Mouse (Mus musculus) limb, embryonic 12.5 days (tissue): ENCODE measurements around the gene C1qtnf7. TPM values are rescaled to one million over a fixed set of nuclear protein-coding genes. Genes with fewer than 3 reads are reported as not detected.

Experiments
- ATAC-seq: fragments of 200-750 bp; cut with Nextera tagmentation; 2 replicates; pipeline ENCODE4 v1.8.0; 2017; ENCODE audit warnings: low read depth, moderate TSS enrichment; ENCODE audit not compliant: insufficient number of reproducible peaks, insufficient read depth, low FRiP score, low TSS enrichment
- H3K27ac ChIP-seq: fragments of 300-500 bp; sonication (generic); 2 replicates; pipeline ENCODE4 v1.5.1; 2016; ENCODE audit warnings: mild to moderate bottlenecking, moderate library complexity
- H3K27me3 ChIP-seq: fragments of 300-500 bp; sonication (generic); 2 replicates; pipeline ENCODE4 v1.6.1; 2016; ENCODE audit warnings: mild to moderate bottlenecking, moderate library complexity
- H3K36me3 ChIP-seq: fragments of 300-500 bp; sonication (generic); 2 replicates; pipeline ENCODE4 v1.6.1; 2016; ENCODE audit warnings: mild to moderate bottlenecking, moderate library complexity
- H3K4me1 ChIP-seq: fragments of 300-500 bp; sonication (generic); replicated peaks from 2 replicates; pipeline ENCODE4 v1.6.1; 2016
- H3K4me2 ChIP-seq: fragments of 300-500 bp; sonication (generic); 2 replicates; pipeline ENCODE4 v1.6.1; 2016; ENCODE audit warnings: mild to moderate bottlenecking, moderate library complexity
- H3K4me3 ChIP-seq: fragments of 300-500 bp; sonication (generic); replicated peaks from 2 replicates; pipeline ENCODE4 v1.5.1; 2016; ENCODE audit warnings: mild to moderate bottlenecking
- H3K9ac ChIP-seq: fragments of 300-500 bp; sonication (generic); replicated peaks from 2 replicates; pipeline ENCODE4 v1.6.1; 2016; ENCODE audit warnings: mild to moderate bottlenecking, moderate library complexity
- H3K9me3 ChIP-seq: fragments of 300-500 bp; sonication (generic); 2 replicates; pipeline ENCODE4 v1.6.1; 2016; ENCODE audit warnings: mild to moderate bottlenecking, moderate library complexity
- WGBS: fragments of 180-500 bp; shearing (Covaris S2); methylation state at CpG from one replicate; pipeline ENCODE4 v1.1.7; 2016; 5-methylcytosine and 5-hydroxymethylcytosine counted together
- polyA plus RNA-seq: library from polyadenylated mRNA; unstranded; fragments of >200 nt; fragmentation: Nextera tagmentation; extraction: Ambion mirVana; gene quantifications from 2 replicates; pipeline ENCODE4 v1.2.1, GENCODE M21; 2016

Gene C1qtnf7
- polyA plus RNA-seq: 9.3 and 10.6 TPM in 2 replicates

- Histone ChIP-seq H3K9me3 (no peaks in the 10 kb centered on the region), H3K27me3 (no peaks in the 10 kb centered on the region), H3K4me2 (peak within 1 kb of the TSS; percentile 42), H3K9ac (no peak within 1 kb of the TSS), H3K36me3 (no peaks in the 10 kb centered on the region), H3K4me1 (peaks cover 38% of the 10 kb centered on the region), H3K27ac (no peak within 1 kb of the TSS), H3K4me3 (peak within 1 kb of the TSS; percentile 12)
- ATAC-seq: no peak
- 21% methylated on average over 15 of the region's 15 CpGs for WGBS
Measured at GRCm38 (mm10) chr5:43515401-43515976, at the start of gene C1qtnf7. C1qtnf7 (plus strand) TSS chr5:43515538.

- no peak for ATAC-seq
- 92% methylated on average over 2 of the region's 2 CpGs for WGBS
Measured at GRCm38 (mm10) chr5:43466762-43467161, 48.6 kb upstream of the C1qtnf7 start.

GRCm38 (mm10) chr5:43467214-43467613, 48.1 kb upstream of the C1qtnf7 start:
- no peak overlapping the region for H3K4me2 ChIP-seq
- H3K9ac ChIP-seq: no peak overlapping the region
- no peaks in the 10 kb centered on the region for H3K4me1 ChIP-seq
- no peaks in the 10 kb centered on the region for H3K36me3 ChIP-seq
- no peak overlapping the region for H3K27ac ChIP-seq
- no peak for ATAC-seq
- H3K27me3 ChIP-seq: no peaks in the 10 kb centered on the region
- WGBS: 78% methylated on average over 3 of the region's 3 CpGs
- H3K9me3 ChIP-seq: no peaks in the 10 kb centered on the region
- H3K4me3 ChIP-seq: no peak overlapping the region

More at GRCm38 (mm10) chr5:43466762-43467161, 48.6 kb upstream of the C1qtnf7 start:
- Histone ChIP-seq H3K9me3 (no peaks in the 10 kb centered on the region), H3K27ac (no peak overlapping the region), H3K9ac (no peak overlapping the region), H3K4me3 (no peak overlapping the region), H3K27me3 (no peaks in the 10 kb centered on the region), H3K36me3 (no peaks in the 10 kb centered on the region), H3K4me2 (no peak overlapping the region), H3K4me1 (no peaks in the 10 kb centered on the region)

GRCm38 (mm10) chr5:43468937-43469336, 46.4 kb upstream of the C1qtnf7 start:
- ATAC-seq: no peak

GRCm38 (mm10) chr5:43477953-43478352, 37.4 kb upstream of the C1qtnf7 start:
- Histone ChIP-seq H3K9ac (no peak overlapping the region), H3K9me3 (no peaks in the 10 kb centered on the region), H3K4me2 (no peak overlapping the region), H3K4me1 (peaks cover 5% of the 10 kb centered on the region; the same call in 1 of the 2 replicates), H3K27ac (no peak overlapping the region), H3K27me3 (no peaks in the 10 kb centered on the region), H3K36me3 (no peaks in the 10 kb centered on the region), H3K4me3 (no peak overlapping the region)
- no peak for ATAC-seq
- 66% methylated on average over 5 of the region's 5 CpGs for WGBS

More at GRCm38 (mm10) chr5:43468937-43469336, 46.4 kb upstream of the C1qtnf7 start:
- no peak overlapping the region for H3K4me3 ChIP-seq
- no peaks in the 10 kb centered on the region for H3K4me1 ChIP-seq
- 74% methylated on average over 10 of the region's 10 CpGs for WGBS
- H3K9ac ChIP-seq: no peak overlapping the region
- no peak overlapping the region for H3K27ac ChIP-seq
- H3K4me2 ChIP-seq: no peak overlapping the region
- H3K9me3 ChIP-seq: no peaks in the 10 kb centered on the region
- no peaks in the 10 kb centered on the region for H3K27me3 ChIP-seq
- H3K36me3 ChIP-seq: no peaks in the 10 kb centered on the region

- Histone ChIP-seq H3K4me3 (no peak overlapping the region), H3K27me3 (no peaks in the 10 kb centered on the region), H3K36me3 (no peaks in the 10 kb centered on the region), H3K4me2 (no peak overlapping the region), H3K9ac (no peak overlapping the region), H3K27ac (no peak overlapping the region), H3K9me3 (no peaks in the 10 kb centered on the region), H3K4me1 (peaks cover 5% of the 10 kb centered on the region; the same call in 1 of the 2 replicates)
- no peak for ATAC-seq
- WGBS: 53% methylated on average over 3 of the region's 3 CpGs
Measured at GRCm38 (mm10) chr5:43480046-43480445, 35.3 kb upstream of the C1qtnf7 start.

GRCm38 (mm10) chr5:43480786-43481185, 34.6 kb upstream of the C1qtnf7 start:
- no peak overlapping the region for H3K27ac ChIP-seq
- H3K4me3 ChIP-seq: no peak overlapping the region
- peaks cover 5% of the 10 kb centered on the region; the same call in 1 of the 2 replicates for H3K4me1 ChIP-seq
- 43% methylated on average over 2 of the region's 2 CpGs for WGBS
- H3K9me3 ChIP-seq: no peaks in the 10 kb centered on the region
- H3K4me2 ChIP-seq: no peak overlapping the region
- ATAC-seq: no peak
- no peak overlapping the region for H3K9ac ChIP-seq
- no peaks in the 10 kb centered on the region for H3K27me3 ChIP-seq
- H3K36me3 ChIP-seq: no peaks in the 10 kb centered on the region

GRCm38 (mm10) chr5:43481824-43482223, 33.5 kb upstream of the C1qtnf7 start:
- no peak for ATAC-seq
- no peaks in the 10 kb centered on the region for H3K27me3 ChIP-seq
- 35% methylated on average over 2 of the region's 2 CpGs for WGBS

GRCm38 (mm10) chr5:43501887-43502286, 13.5 kb upstream of the C1qtnf7 start:
- Histone ChIP-seq H3K4me1 (peaks cover 5% of the 10 kb centered on the region), H3K27ac (no peak overlapping the region), H3K9me3 (no peaks in the 10 kb centered on the region), H3K36me3 (no peaks in the 10 kb centered on the region), H3K4me3 (no peak overlapping the region), H3K9ac (no peak overlapping the region), H3K27me3 (no peaks in the 10 kb centered on the region), H3K4me2 (no peak overlapping the region)
- 90% methylated on average over 1 of the region's 1 CpGs for WGBS
- ATAC-seq: no peak

More at GRCm38 (mm10) chr5:43481824-43482223, 33.5 kb upstream of the C1qtnf7 start:
- Histone ChIP-seq H3K27ac (no peak overlapping the region), H3K4me2 (no peak overlapping the region), H3K9me3 (no peaks in the 10 kb centered on the region), H3K4me3 (no peak overlapping the region), H3K4me1 (peaks cover 5% of the 10 kb centered on the region; the same call in 1 of the 2 replicates), H3K9ac (no peak overlapping the region), H3K36me3 (no peaks in the 10 kb centered on the region)

GRCm38 (mm10) chr5:43504243-43504786, 11.0 kb upstream of the C1qtnf7 start:
- no peaks in the 10 kb centered on the region for H3K36me3 ChIP-seq
- H3K4me1 ChIP-seq: peaks cover 5% of the 10 kb centered on the region
- H3K9me3 ChIP-seq: no peaks in the 10 kb centered on the region
- no peak; the same call in 1 of the 2 replicates for ATAC-seq
- no peak overlapping the region for H3K4me2 ChIP-seq
- 8% methylated on average over 2 of the region's 2 CpGs for WGBS
- no peak overlapping the region for H3K9ac ChIP-seq
- H3K4me3 ChIP-seq: no peak overlapping the region
- H3K27ac ChIP-seq: no peak overlapping the region
- H3K27me3 ChIP-seq: no peaks in the 10 kb centered on the region

- Histone ChIP-seq H3K9me3 (no peaks in the 10 kb centered on the region), H3K4me3 (no peak overlapping the region), H3K36me3 (no peaks in the 10 kb centered on the region), H3K4me1 (peaks cover 5% of the 10 kb centered on the region), H3K9ac (no peak overlapping the region), H3K4me2 (no peak overlapping the region), H3K27me3 (no peaks in the 10 kb centered on the region), H3K27ac (no peak overlapping the region)
- 80% methylated on average over 2 of the region's 2 CpGs for WGBS
- no peak for ATAC-seq
Measured at GRCm38 (mm10) chr5:43508470-43508869, 6.9 kb upstream of the C1qtnf7 start.

GRCm38 (mm10) chr5:43508892-43509291, 6.4 kb upstream of the C1qtnf7 start:
- H3K4me3 ChIP-seq: no peak overlapping the region
- no peak overlapping the region for H3K4me2 ChIP-seq
- H3K4me1 ChIP-seq: peaks cover 5% of the 10 kb centered on the region
- no peaks in the 10 kb centered on the region for H3K27me3 ChIP-seq
- WGBS: 59% methylated on average over 1 of the region's 1 CpGs
- no peak overlapping the region for H3K27ac ChIP-seq
- no peaks in the 10 kb centered on the region for H3K36me3 ChIP-seq
- H3K9me3 ChIP-seq: no peaks in the 10 kb centered on the region
- no peak overlapping the region for H3K9ac ChIP-seq
- no peak for ATAC-seq
